Mouse (Mus musculus) spleen, adult 2 months (tissue): Measurements from ENCODE around the gene Dip2b.

ENCODE experiments used
- CTCF ChIP-seq: fragments of 200-500 bp; IDR thresholded peaks from 2 replicates; pipeline ENCODE4 v1.5.1; 2011; ENCODE audit warnings: mild to moderate bottlenecking, inconsistent platforms; ENCODE audit not compliant: insufficient read depth, insufficient read length, insufficient replicate concordance; ENCODE audit errors: extremely low read depth
- POLR2A ChIP-seq: fragments of 200-500 bp; IDR thresholded peaks from 2 replicates; pipeline ENCODE4 v1.6.1; 2011; ENCODE audit warnings: low read depth, low read length, inconsistent platforms

DNA sequence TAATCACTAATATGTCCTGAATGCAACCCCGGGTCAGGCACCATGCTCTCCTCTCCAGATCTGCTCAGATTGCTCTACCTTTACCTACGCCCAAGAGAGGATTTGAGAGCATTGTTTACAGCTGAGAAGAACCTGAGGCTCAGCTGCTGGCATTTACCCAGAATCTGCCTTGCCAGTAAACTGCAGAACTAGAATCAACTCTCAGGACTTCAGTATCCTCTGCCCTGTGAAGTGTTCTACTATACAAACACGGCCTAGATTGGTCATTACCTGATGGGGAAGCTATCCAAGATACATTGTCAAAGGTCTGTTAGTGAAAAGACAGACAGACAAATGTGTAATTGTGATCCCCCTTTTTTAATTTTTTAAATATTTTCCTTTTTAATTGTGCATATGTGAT is 138.7 kb downstream of the Dip2b start:
- TF ChIP-seq CTCF (no peak), POLR2A (no peak)
